Mouse (Mus musculus) lung, postnatal 0 days (tissue): ENCODE measurements at regions not wholly inside any gene's neighbourhood (a gene's known extent, or its start where the extent isn't known, plus 50 kb on each side); places are given as distances from the start of the nearest gene placed in this dataset.

ENCODE experiments used
- CTCF ChIP-seq: IDR thresholded peaks from 2 replicates; pipeline ENCODE4 v1.5.1; 2016; ENCODE audit warnings: antibody characterized with exemption, mild to moderate bottlenecking
- EP300 ChIP-seq: IDR thresholded peaks from 2 replicates; pipeline ENCODE4 v1.6.1; 2016; ENCODE audit warnings: antibody characterized with exemption, mild to moderate bottlenecking, control low read depth

- no peak for TF ChIP-seq CTCF
- TF ChIP-seq EP300, result no peak
Measured at GRCm38 (mm10) chr3:52754401-52754800, 262.6 kb downstream of the Cog6 start.
